15 mouse cellular contexts compared by ENCODE assay signal in genomic region chr8:110486020-110486419, GRCm38 (mm10).
"Had no signal": no experiment of that assay in that cellular context is flagged by ENCODE, and none has a peak within 500 bp of the region (broad histone marks: within the 10 kb centered on the region; RNA-seq: fewer than 3 reads in every experiment).

No protein-coding gene starts in this region.

- H3K4me3 ChIP-seq: limb, embryonic 13.5 days; liver, embryonic 15.5 days; midbrain, embryonic 13.5 days; neural tube, embryonic 15.5 days had no signal

- ATAC-seq: midbrain, embryonic 13.5 days had no signal

- H3K36me3 ChIP-seq: limb, embryonic 13.5 days; liver, embryonic 15.5 days; midbrain, embryonic 13.5 days; neural tube, embryonic 15.5 days had no signal

- H3K4me2 ChIP-seq: limb, embryonic 13.5 days; liver, embryonic 11.5 days; liver, embryonic 15.5 days; midbrain, embryonic 13.5 days; neural tube, embryonic 15.5 days had no signal

- DNase-seq: kidney, adult 11 months; kidney, adult 9 months; kidney, postnatal 36 days; layer of hippocampus, adult 9-11 months; layer of hippocampus, postnatal 36 days; right cerebral cortex, adult 18-20 months; right cerebral cortex, postnatal 25 days; thymus, postnatal 4 days had no signal

- H3K27ac ChIP-seq: kidney, postnatal 0 days; limb, embryonic 13.5 days; liver, embryonic 15.5 days; midbrain, embryonic 13.5 days; neural tube, embryonic 15.5 days; stomach, postnatal 0 days had no signal

- H3K9ac ChIP-seq: limb, embryonic 13.5 days; liver, embryonic 15.5 days; midbrain, embryonic 13.5 days; neural tube, embryonic 15.5 days had no signal

- H3K9me3 ChIP-seq: limb, embryonic 13.5 days; liver, embryonic 15.5 days; neural tube, embryonic 15.5 days had no signal

- H3K4me1 ChIP-seq: liver, embryonic 15.5 days had no signal

- H3K27me3 ChIP-seq: limb, embryonic 13.5 days; liver, embryonic 15.5 days; midbrain, embryonic 13.5 days; neural tube, embryonic 15.5 days had no signal
